Mouse (Mus musculus) lung, embryonic 16.5 days (tissue): ENCODE results near the gene Msrb2. TPM values are rescaled to one million over a fixed set of nuclear protein-coding genes. Genes with fewer than 3 reads are reported as not detected.

Experiments used
- ATAC-seq: fragments of 200-750 bp; cut with Nextera tagmentation; 2 replicates; pipeline ENCODE4 v1.8.0; 2017; ENCODE audit warnings: low read depth, mild to moderate bottlenecking, moderate library complexity
- H3K27ac ChIP-seq: fragments of 300-500 bp; sonication (generic); 2 replicates; pipeline ENCODE4 v1.5.1; 2014; ENCODE audit warnings: mild to moderate bottlenecking, control low read depth, low read length
- H3K27me3 ChIP-seq: fragments of 300-500 bp; sonication (generic); 2 replicates; pipeline ENCODE4 v1.6.1; 2014; ENCODE audit warnings: low read depth, low read length, mixed read lengths; ENCODE audit not compliant: control insufficient read depth, insufficient read depth
- H3K36me3 ChIP-seq: fragments of 300-500 bp; sonication (generic); 2 replicates; pipeline ENCODE4 v1.6.1; 2014; ENCODE audit warnings: low read length; ENCODE audit not compliant: control insufficient read depth, insufficient read depth
- H3K4me1 ChIP-seq: fragments of 300-500 bp; sonication (generic); replicated peaks from 2 replicates; pipeline ENCODE4 v1.6.1; 2014; ENCODE audit warnings: low read length, mixed read lengths; ENCODE audit not compliant: control insufficient read depth, insufficient read depth
- H3K4me2 ChIP-seq: fragments of 300-500 bp; sonication (generic); 2 replicates; pipeline ENCODE4 v1.6.1; 2014; ENCODE audit warnings: low read depth, low read length, control low read depth
- H3K4me3 ChIP-seq: fragments of 300-500 bp; sonication (generic); 2 replicates; pipeline ENCODE4 v1.5.1; 2014; ENCODE audit warnings: mild to moderate bottlenecking, low read length, control low read depth
- H3K9ac ChIP-seq: fragments of 300-500 bp; sonication (generic); 2 replicates; pipeline ENCODE4 v1.6.1; 2014; ENCODE audit warnings: low read length, control low read depth
- H3K9me3 ChIP-seq: fragments of 300-500 bp; sonication (generic); 2 replicates; pipeline ENCODE4 v1.6.1; 2016; ENCODE audit warnings: low read length; ENCODE audit not compliant: control insufficient read depth
- WGBS: fragments of 180-500 bp; shearing (Covaris S2); extraction: QIAGEN DNeasy Blood & Tissue Kit; methylation state at CpG from one replicate; pipeline ENCODE4 v1.1.7; 2014; 5-methylcytosine and 5-hydroxymethylcytosine counted together
- polyA plus RNA-seq: library from polyadenylated mRNA; unstranded; fragments of >200 nt; fragmentation: Nextera tagmentation; extraction: Ambion mirVana; gene quantifications from 2 replicates; pipeline ENCODE4 v1.2.1, GENCODE M21; 2015

Gene Msrb2
- polyA plus RNA-seq, 1 experiment from 2014 or later = 33.3 TPM

DNA sequence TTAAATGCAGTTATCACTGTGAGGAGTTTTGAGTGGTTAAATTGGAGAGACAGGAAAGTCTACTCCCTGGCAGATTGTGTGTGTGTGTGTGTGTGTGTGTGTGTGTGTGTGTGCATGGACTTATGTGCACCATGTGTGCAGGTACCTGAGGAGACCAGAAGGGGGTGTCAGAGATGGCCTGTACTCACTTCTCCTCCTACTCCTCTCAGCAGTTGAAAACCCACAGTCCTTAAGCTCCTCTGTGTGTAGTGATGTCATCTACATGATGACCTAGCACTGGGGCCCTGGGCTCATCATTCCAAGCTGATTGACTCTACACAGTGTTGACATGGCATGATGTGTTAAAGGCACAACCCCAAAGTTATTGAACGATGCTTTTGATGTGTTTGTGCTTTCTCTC is 11.0 kb downstream of the Msrb2 start:
- H3K4me2 ChIP-seq = no peak overlapping the region
- no peak overlapping the region for H3K4me3 ChIP-seq
- no peaks in the 10 kb centered on the region for H3K4me1 ChIP-seq
- H3K9me3 ChIP-seq = no peaks in the 10 kb centered on the region
- no peak overlapping the region for H3K9ac ChIP-seq
- no peaks in the 10 kb centered on the region for H3K36me3 ChIP-seq
- ATAC-seq = no peak
- 68% methylated on average over 1 of the region's 1 CpGs for WGBS
- no peaks in the 10 kb centered on the region for H3K27me3 ChIP-seq
- H3K27ac ChIP-seq = no peak overlapping the region

- Histone ChIP-seq H3K9me3 (no peaks in the 10 kb centered on the region), H3K4me1 (no peaks in the 10 kb centered on the region), H3K36me3 (no peaks in the 10 kb centered on the region), H3K4me2 (no peak overlapping the region), H3K4me3 (no peak overlapping the region), H3K27me3 (no peaks in the 10 kb centered on the region), H3K27ac (no peak overlapping the region), H3K9ac (no peak overlapping the region)
- ATAC-seq = no peak
- 59% methylated on average over 4 of the region's 4 CpGs for WGBS
Observed at GRCm38 (mm10) chr2:19383006-19383405, 11.8 kb downstream of the Msrb2 start.

DNA sequence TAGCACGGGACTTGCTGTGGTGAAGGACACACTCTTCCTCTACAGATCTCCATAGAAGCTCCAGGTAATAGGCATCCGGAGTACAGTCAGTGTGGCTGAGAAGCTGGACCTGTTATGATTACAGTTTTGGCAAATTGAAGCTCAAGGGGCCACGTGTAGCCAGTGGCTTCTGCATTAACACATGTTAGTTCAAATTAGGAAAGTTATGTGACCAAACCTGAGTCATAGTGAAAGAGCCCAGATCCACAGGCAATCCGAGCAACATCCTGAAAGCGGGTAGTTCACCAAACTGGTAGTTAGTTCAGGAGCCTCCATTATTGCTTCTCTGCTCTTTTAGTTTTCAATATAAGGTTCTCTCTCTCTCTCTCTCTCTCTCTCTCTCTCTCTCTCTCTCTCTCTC is 14.5 kb downstream of the Msrb2 start:
- H3K9ac ChIP-seq = no peak overlapping the region
- no peak overlapping the region for H3K4me2 ChIP-seq
- no peaks in the 10 kb centered on the region for H3K9me3 ChIP-seq
- ATAC-seq = no peak
- no peaks in the 10 kb centered on the region for H3K36me3 ChIP-seq
- H3K27me3 ChIP-seq = no peaks in the 10 kb centered on the region
- WGBS = 78% methylated on average over 5 of the region's 5 CpGs
- no peak overlapping the region for H3K27ac ChIP-seq
- no peaks in the 10 kb centered on the region for H3K4me1 ChIP-seq
- H3K4me3 ChIP-seq = no peak overlapping the region

DNA sequence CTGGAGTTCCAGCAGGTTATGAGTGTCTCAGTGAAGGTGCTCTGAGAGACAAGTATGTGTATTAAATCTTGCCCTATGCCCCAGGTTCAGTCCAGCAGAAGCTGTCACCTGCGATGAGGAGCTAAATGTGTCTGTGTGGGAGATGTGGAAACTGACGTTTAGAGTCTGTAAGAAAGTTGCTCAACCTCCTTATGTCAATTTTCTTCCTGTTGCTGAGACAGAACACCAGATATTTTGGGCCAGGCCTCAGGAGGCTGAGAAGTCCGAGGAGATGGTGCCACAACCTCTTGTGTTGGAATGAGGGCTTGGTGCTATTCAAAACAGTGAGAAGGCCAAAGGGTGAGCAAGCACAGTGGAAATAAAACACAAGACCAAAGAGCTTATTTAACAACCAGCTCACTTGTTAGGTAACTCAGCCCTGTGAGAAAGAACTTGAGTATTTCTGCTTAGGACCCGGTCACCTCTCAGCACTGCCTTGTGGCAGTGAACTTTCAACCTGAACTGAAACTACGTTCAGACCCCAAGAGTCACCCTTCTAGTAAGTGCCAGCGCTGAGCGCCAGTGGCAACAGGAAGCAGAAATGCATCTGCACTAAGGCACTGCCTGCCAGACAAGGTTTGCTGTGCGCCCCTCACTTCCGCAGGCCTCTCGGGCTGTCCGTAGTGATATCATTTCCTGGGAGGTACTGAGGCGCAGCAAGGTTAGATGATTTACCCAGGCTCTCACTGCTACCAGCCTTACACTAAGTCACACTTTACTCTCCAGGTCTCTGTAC is 17.3 kb downstream of the Msrb2 start:
- no peak for ATAC-seq
- no peak overlapping the region for H3K9ac ChIP-seq
- no peaks in the 10 kb centered on the region for H3K27me3 ChIP-seq
- H3K4me2 ChIP-seq = no peak overlapping the region
- H3K4me1 ChIP-seq = no peaks in the 10 kb centered on the region
- no peaks in the 10 kb centered on the region for H3K36me3 ChIP-seq
- H3K9me3 ChIP-seq = no peaks in the 10 kb centered on the region
- WGBS = 71% methylated on average over 12 of the region's 12 CpGs
- H3K27ac ChIP-seq = 0 out of 2 replicates have a peak overlapping the region, but pooled peaks have one; percentile 10
- no peak overlapping the region for H3K4me3 ChIP-seq

DNA sequence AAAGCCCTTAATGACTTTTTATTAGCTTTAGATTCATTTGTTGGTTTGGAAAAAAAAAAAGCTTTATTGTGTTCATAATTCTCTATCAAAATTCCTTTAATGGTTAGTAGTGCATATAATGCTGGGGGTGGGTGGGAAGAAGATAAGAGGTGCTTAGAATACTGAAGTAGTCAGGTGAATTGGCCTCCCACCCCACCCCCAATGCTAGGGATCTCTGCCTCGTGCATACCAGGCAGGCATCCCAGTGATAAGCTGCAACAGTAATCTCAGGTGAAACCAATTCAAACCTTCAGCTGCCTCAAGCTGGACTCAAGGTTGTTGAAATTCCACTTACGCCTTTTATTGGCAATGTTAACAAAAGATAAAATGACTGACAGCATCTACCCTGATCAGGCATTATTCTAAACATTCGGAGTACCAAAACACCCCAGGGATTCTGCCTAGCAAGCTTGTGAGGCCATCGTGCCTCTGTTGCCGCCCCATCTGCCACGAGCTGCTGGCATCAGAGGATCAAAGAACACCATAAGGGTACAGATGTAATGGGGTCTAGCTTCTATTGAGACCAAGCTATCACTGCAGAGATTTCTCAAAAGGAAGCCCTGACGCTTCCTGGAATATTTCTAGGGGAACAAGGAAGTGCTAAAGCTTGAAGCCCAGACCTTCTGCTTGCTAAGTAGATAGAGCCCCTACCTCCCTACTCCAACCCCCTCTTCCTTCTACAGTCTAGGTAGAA is 19.3 kb downstream of the Msrb2 start:
- no peak overlapping the region for H3K9ac ChIP-seq
- no peaks in the 10 kb centered on the region for H3K4me1 ChIP-seq
- H3K36me3 ChIP-seq = no peaks in the 10 kb centered on the region
- no peaks in the 10 kb centered on the region for H3K27me3 ChIP-seq
- no peaks in the 10 kb centered on the region for H3K9me3 ChIP-seq
- WGBS = 51% methylated on average over 7 of the region's 7 CpGs
- no peak for ATAC-seq
- no peak overlapping the region for H3K4me2 ChIP-seq
- no peak overlapping the region for H3K27ac ChIP-seq
- no peak overlapping the region for H3K4me3 ChIP-seq

DNA sequence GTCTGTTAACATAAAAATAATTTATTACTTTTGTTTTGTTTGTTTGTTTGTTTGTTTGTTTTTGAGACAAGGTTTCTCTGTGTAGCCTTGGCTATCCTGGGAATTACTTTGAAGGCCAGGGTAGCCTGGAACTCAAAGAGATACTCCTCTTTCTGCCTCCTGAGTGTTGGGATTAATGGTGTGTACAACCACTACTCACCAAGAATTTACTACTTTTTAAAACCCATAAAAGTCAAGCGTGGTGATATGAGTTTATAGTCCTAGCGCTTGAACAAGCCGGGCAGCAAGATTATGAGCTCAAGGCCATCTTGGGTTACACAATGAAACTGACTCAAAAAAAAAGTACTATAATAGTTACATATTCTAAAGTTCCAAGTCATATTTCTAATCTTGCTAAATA is 20.4 kb downstream of the Msrb2 start:
- 88% methylated on average over 3 of the region's 3 CpGs for WGBS
- no peak for ATAC-seq

DNA sequence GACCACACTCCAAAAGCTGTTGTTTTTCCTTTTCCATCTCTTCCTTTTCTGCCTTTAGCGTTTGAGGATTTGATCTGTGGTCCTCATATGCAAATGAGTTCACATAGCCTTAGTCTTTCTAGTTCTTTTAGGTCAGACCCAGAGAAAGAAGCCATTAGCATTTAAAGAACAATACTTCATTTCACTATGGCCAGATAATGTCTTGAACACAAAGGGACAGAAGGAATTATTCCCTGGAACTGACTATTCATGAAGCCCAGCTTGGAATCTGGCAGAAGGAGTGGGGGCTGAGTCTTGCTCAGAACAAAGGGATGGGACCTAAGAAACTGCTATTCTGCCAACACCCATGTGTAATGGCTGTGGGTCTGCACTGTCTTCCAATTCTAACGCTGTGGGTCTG is 21.6 kb downstream of the Msrb2 start:
- Histone ChIP-seq H3K4me3 (no peak overlapping the region), H3K4me1 (no peaks in the 10 kb centered on the region), H3K27me3 (no peaks in the 10 kb centered on the region), H3K9me3 (no peaks in the 10 kb centered on the region), H3K4me2 (no peak overlapping the region), H3K27ac (no peak overlapping the region), H3K36me3 (0 out of 2 replicates have a peak, but pooled peaks cover 4% of the 10 kb centered on the region), H3K9ac (no peak overlapping the region)
- WGBS = 46% methylated on average over 2 of the region's 2 CpGs
- ATAC-seq = no peak

More for the DNA sequence above, 20.4 kb downstream of the Msrb2 start:
- no peak overlapping the region for H3K27ac ChIP-seq
- no peaks in the 10 kb centered on the region for H3K27me3 ChIP-seq
- no peak overlapping the region for H3K4me2 ChIP-seq
- no peak overlapping the region for H3K4me3 ChIP-seq
- no peaks in the 10 kb centered on the region for H3K4me1 ChIP-seq
- H3K36me3 ChIP-seq = no peaks in the 10 kb centered on the region
- no peak overlapping the region for H3K9ac ChIP-seq
- H3K9me3 ChIP-seq = no peaks in the 10 kb centered on the region

DNA sequence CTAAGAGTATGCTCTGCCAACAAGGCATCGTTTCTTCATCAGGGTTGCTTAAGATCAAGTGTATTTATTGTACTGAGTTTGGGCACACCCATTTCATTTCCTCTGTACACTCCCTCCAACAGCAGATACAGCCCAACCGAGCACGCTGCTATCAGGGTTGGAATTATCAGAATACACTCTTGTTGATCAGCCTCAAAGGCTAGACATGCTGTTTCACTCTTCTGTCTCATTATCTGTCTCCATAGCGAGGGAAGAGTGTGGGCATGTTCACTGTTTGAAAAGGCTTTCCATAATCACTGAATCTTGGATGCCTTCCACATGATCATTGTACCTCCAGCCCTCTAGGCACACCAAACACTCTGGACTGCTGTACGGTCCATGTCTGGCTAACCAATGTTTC is 34.2 kb downstream of the Msrb2 start:
- WGBS = 40% methylated on average over 5 of the region's 5 CpGs
- Histone ChIP-seq H3K9me3 (no peaks in the 10 kb centered on the region), H3K36me3 (no peaks in the 10 kb centered on the region), H3K9ac (no peak overlapping the region), H3K27ac (no peak overlapping the region), H3K4me1 (no peaks in the 10 kb centered on the region), H3K4me3 (no peak overlapping the region), H3K27me3 (no peaks in the 10 kb centered on the region), H3K4me2 (no peak overlapping the region)
- ATAC-seq = 0 out of 2 replicates have a peak, but pooled peaks have one; percentile 17

DNA sequence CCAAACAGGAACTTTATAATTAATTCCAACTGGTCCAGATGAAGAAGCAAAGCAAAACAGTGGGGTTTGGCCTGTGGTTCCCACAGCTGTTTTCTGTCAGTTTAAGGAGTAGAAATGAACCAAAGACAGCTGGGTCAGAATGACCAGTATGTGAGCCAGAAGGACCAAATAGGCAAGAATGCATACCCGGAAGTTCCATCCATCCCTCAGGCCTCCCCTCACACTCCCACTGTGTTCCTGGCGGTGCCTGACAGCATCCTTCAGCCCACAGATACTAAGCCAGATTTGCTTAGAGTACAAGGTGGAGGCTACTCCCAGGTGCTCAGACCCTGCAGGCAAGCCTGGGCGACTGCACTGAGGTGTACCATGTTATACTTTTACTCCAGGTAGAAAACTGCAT is 35.3 kb downstream of the Msrb2 start:
- H3K27ac ChIP-seq = no peak overlapping the region
- no peak overlapping the region for H3K4me2 ChIP-seq
- no peak overlapping the region for H3K4me3 ChIP-seq
- no peaks in the 10 kb centered on the region for H3K9me3 ChIP-seq
- H3K9ac ChIP-seq = no peak overlapping the region
- no peaks in the 10 kb centered on the region for H3K36me3 ChIP-seq
- H3K27me3 ChIP-seq = no peaks in the 10 kb centered on the region
- 39% methylated on average over 3 of the region's 3 CpGs for WGBS
- ATAC-seq = peak; percentile 38; the same call in 1 of the 2 replicates
- H3K4me1 ChIP-seq = no peaks in the 10 kb centered on the region
